Mouse (Mus musculus): ENCODE measurements around the gene Batf3. TPM values are rescaled to one million over a fixed set of nuclear protein-coding genes. Genes with fewer than 3 reads are reported as not detected.

The Batf3 gene
- polyA plus RNA-seq, 1 experiment from 2014 or later, result 2.2 TPM

DNA sequence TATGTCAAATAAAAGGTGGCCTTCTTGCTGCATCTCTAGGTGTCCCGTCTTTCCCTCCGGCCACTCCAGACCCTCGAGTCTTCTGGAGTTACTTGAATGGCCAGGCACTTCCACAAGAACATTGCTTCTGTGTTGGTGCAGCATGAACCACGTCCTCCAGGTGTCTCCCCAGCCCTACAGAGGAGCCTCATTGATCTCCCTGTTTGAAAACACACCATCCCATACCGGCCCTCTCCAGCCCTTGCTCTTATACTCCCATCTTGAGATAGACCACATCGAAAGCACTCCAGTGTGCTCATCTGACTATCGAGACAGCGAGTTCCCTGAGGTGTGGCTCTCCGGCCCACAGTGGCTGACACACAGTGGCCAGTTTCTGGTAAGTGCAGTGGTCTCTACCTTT, 2.6 kb upstream of the Batf3 start:
- Histone ChIP-seq H3K36me3 (ENCODE audit: control insufficient read depth, insufficient read depth, low read length) (no peaks in the 10 kb centered on the region), H3K9me3 (ENCODE audit: control insufficient read depth, low read length) (no peaks in the 10 kb centered on the region), H3K27ac (ENCODE audit: low read depth, low read length) (no peak overlapping the region), H3K4me3 (ENCODE audit: low read depth, low read length) (no peak overlapping the region), H3K9ac (replicated peaks; ENCODE audit: low read depth, low read length) (no peak overlapping the region), H3K4me2 (ENCODE audit: low read depth, low read length) (no peak overlapping the region), H3K27me3 (ENCODE audit: control insufficient read depth, insufficient read depth, low read length) (no peaks in the 10 kb centered on the region), H3K4me1 (ENCODE audit: control insufficient read depth, insufficient read depth, low read length) (no peaks in the 10 kb centered on the region)
- WGBS, result 79% methylated on average over 9 of the region's 9 CpGs
- no peak for ATAC-seq (ENCODE audit: low read depth)

DNA sequence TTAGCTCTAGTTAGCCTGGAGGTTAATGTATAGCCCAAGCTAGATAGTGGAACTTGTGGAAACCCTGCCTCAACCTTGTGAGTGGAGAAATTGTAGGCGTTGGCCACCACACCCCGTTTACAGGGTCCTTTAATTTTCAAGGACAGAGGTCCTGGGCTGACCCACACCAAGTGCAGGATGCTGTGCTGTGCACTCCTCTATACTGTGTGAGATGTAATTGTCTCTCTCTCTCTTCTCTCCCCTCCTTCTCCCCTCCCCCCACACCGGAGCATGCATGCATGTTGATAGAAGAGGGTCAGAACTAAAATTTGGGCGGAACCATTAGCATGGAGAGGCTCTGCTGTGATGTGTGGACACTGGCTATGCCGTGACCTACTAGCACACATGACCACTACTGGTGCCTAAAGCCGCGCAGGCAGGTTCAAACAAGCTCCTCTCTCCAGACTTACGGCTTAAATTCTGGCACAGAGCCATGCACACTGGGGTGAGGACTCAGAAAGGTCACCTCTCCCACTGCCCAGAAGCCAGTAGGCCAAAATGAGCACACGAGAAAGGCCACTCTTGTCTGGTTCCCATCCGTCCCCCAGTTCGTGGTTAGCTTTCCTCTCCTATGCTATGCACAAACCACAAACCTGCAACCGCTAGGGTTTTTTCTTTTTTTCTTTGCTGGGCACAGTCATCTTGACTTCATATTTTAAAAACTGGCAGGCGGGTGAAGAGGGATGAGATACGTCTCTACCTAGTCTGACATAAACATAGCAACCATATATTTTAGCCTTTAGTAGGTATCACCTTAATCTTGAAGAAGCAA, 571 bp upstream of the Batf3 start:
- 59% methylated on average over 14 of the region's 14 CpGs for WGBS
- H3K4me3 ChIP-seq (ENCODE audit: low read depth, low read length), result peak overlapping the region; percentile 53
- ATAC-seq (ENCODE audit: low read depth), result no peak
- no peaks in the 10 kb centered on the region for H3K36me3 ChIP-seq (ENCODE audit: control insufficient read depth, insufficient read depth, low read length)
- no peak overlapping the region for H3K27ac ChIP-seq (ENCODE audit: low read depth, low read length)
- no peaks in the 10 kb centered on the region for H3K4me1 ChIP-seq (ENCODE audit: control insufficient read depth, insufficient read depth, low read length)
- H3K9ac ChIP-seq (replicated peaks; ENCODE audit: low read depth, low read length), result no peak overlapping the region
- H3K27me3 ChIP-seq (ENCODE audit: control insufficient read depth, insufficient read depth, low read length), result no peaks in the 10 kb centered on the region
- peak overlapping the region; percentile 100 for H3K4me2 ChIP-seq (ENCODE audit: low read depth, low read length)
- no peaks in the 10 kb centered on the region; the same call in 1 of the 2 replicates for H3K9me3 ChIP-seq (ENCODE audit: control insufficient read depth, low read length)

DNA sequence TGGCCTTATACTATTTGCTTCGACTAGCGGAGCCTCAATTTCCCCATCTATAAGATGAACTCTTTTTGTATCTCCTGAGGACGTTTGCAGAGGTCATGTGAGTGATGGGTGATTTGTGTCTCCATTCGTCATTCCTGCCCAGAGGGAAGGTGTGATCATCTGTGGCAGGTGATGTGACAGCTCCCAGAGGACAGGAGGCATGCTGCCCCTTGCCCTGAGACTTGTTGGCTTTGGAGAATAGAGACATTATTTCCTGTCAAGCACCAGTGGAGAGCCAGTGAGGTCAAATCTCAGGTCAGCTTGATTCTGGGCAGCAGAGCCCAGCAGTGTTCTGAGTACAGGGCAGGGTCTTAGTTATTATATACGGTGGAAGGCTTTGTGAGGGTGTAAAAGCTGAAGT, 1.5 kb downstream of the Batf3 start:
- no peaks in the 10 kb centered on the region; the same call in 1 of the 2 replicates for H3K9me3 ChIP-seq (ENCODE audit: control insufficient read depth, low read length)
- H3K27ac ChIP-seq (ENCODE audit: low read depth, low read length), result no peak overlapping the region
- WGBS, result 44% methylated on average over 5 of the region's 5 CpGs
- H3K9ac ChIP-seq (replicated peaks; ENCODE audit: low read depth, low read length), result no peak overlapping the region
- H3K4me2 ChIP-seq (ENCODE audit: low read depth, low read length), result no peak overlapping the region
- H3K4me1 ChIP-seq (ENCODE audit: control insufficient read depth, insufficient read depth, low read length), result no peaks in the 10 kb centered on the region
- ATAC-seq (ENCODE audit: low read depth), result no peak
- no peaks in the 10 kb centered on the region for H3K36me3 ChIP-seq (ENCODE audit: control insufficient read depth, insufficient read depth, low read length)
- no peaks in the 10 kb centered on the region for H3K27me3 ChIP-seq (ENCODE audit: control insufficient read depth, insufficient read depth, low read length)
- H3K4me3 ChIP-seq (ENCODE audit: low read depth, low read length), result no peak overlapping the region

DNA sequence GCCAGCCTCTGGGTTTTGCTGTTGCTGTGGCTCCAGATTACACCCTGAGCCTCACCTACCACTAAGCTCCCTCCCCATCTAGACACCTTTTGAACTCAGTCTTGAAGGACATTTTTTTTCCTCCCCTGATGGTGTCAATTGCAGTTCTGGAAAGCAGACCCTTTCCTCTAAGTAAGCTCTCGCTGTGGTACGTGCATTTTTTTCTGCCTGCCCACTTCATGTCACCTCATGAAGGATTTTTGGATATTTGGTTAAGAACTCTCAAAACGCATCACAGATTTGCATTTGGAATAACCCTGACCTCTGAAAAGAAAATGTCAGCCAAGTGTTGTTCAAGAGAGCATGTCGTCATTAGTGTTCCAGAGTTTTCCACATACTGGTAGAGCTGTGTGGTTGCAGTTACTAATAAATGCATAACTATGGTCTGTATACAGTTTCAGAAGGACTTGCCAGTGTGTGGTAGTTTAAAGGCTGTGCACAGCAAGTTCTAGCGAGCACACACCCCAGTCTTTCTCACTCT, 2.2 kb downstream of the Batf3 start:
- Histone ChIP-seq H3K9me3 (ENCODE audit: control insufficient read depth, low read length) (no peaks in the 10 kb centered on the region; the same call in 1 of the 2 replicates), H3K4me3 (ENCODE audit: low read depth, low read length) (no peak overlapping the region), H3K9ac (replicated peaks; ENCODE audit: low read depth, low read length) (no peak overlapping the region), H3K4me2 (ENCODE audit: low read depth, low read length) (no peak overlapping the region), H3K4me1 (ENCODE audit: control insufficient read depth, insufficient read depth, low read length) (no peaks in the 10 kb centered on the region), H3K27me3 (ENCODE audit: control insufficient read depth, insufficient read depth, low read length) (no peaks in the 10 kb centered on the region), H3K27ac (ENCODE audit: low read depth, low read length) (no peak overlapping the region), H3K36me3 (ENCODE audit: control insufficient read depth, insufficient read depth, low read length) (no peaks in the 10 kb centered on the region)
- 81% methylated on average over 5 of the region's 5 CpGs for WGBS
- ATAC-seq (ENCODE audit: low read depth), result no peak

DNA sequence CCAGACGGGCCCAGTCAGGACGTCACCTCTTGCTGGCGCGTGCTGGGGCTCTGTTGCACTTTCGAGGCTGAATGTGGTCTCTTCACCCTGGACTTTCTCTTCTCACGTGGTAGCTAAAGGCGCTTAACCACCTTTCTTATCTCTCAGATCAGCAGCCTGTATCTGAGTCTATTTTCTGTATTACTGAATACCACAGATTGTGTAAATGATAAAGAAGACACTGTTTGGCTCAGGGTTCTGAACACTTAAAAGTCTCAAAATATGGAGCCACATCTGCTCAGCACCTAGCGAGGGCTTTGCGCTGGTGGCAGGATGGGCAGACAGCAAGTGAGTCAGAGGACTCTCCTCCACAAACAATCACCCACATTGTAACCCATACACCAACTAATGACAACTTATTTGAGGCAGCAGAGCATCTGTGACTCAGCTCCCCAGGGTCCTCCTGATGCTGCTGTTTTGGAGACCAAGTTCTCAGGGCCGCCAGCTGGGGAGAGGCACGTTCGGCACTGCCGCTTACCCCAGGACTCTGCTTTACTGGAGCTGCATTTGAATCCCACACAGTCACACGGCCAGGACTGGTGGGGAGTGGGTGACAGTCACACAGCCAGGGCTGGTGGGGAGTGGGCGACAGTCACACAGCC, 5.2 kb downstream of the Batf3 start:
- no peak for ATAC-seq (ENCODE audit: low read depth)
- Histone ChIP-seq H3K9me3 (ENCODE audit: control insufficient read depth, low read length) (no peaks in the 10 kb centered on the region; the same call in 1 of the 2 replicates), H3K27me3 (ENCODE audit: control insufficient read depth, insufficient read depth, low read length) (no peaks in the 10 kb centered on the region), H3K4me1 (ENCODE audit: control insufficient read depth, insufficient read depth, low read length) (no peaks in the 10 kb centered on the region), H3K27ac (ENCODE audit: low read depth, low read length) (no peak overlapping the region), H3K4me3 (ENCODE audit: low read depth, low read length) (no peak overlapping the region), H3K36me3 (ENCODE audit: control insufficient read depth, insufficient read depth, low read length) (no peaks in the 10 kb centered on the region), H3K4me2 (ENCODE audit: low read depth, low read length) (no peak overlapping the region), H3K9ac (replicated peaks; ENCODE audit: low read depth, low read length) (no peak overlapping the region)
- WGBS, result 82% methylated on average over 15 of the region's 15 CpGs

DNA sequence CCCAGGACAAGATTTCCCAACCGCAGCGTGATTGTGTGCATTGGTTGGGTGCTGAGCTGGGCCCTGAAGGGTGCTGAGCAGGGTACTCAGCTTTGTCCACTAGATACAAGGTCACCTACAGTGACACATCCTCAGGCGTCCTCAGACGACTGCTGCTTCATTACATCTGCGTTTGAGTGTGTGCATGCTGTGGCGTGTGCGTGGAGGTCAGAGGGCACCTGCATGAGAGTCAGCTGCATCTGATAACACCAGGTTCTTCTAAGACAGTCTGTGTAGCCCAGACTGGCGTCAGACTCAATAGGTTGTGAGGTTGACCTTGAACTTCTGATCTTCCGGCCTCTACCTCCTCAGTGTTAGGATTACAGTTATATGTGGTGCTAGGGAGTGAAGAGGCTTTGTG, 7.6 kb downstream of the Batf3 start:
- no peaks in the 10 kb centered on the region; the same call in 1 of the 2 replicates for H3K9me3 ChIP-seq (ENCODE audit: control insufficient read depth, low read length)
- no peaks in the 10 kb centered on the region for H3K27me3 ChIP-seq (ENCODE audit: control insufficient read depth, insufficient read depth, low read length)
- no peak overlapping the region for H3K4me2 ChIP-seq (ENCODE audit: low read depth, low read length)
- 90% methylated on average over 9 of the region's 9 CpGs for WGBS
- no peak overlapping the region for H3K9ac ChIP-seq (replicated peaks; ENCODE audit: low read depth, low read length)
- no peaks in the 10 kb centered on the region for H3K4me1 ChIP-seq (ENCODE audit: control insufficient read depth, insufficient read depth, low read length)
- no peaks in the 10 kb centered on the region for H3K36me3 ChIP-seq (ENCODE audit: control insufficient read depth, insufficient read depth, low read length)
- H3K27ac ChIP-seq (ENCODE audit: low read depth, low read length), result no peak overlapping the region
- no peak for ATAC-seq (ENCODE audit: low read depth)
- no peak overlapping the region for H3K4me3 ChIP-seq (ENCODE audit: low read depth, low read length)

DNA sequence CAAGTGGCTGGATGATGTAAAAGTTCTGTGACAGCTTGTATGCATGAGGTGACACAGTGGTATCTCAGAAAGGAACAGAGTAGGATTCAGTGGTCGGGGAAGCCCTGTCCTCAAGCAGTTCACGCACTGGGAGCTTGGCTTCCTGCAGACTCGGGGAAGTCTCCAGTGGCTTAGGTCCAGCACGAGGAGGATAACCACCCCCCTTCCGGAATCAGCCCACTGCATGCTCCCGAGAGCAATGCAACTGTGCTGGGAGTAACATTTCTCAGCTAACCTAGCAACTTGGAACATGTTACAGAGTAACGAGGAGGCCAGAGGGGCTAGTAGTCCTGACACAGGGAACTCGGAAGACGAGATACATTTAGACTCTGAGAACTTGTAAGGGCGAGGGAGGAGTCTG, 9.7 kb downstream of the Batf3 start:
- Histone ChIP-seq H3K4me3 (ENCODE audit: low read depth, low read length) (no peak overlapping the region), H3K9me3 (ENCODE audit: control insufficient read depth, low read length) (no peaks in the 10 kb centered on the region), H3K4me2 (ENCODE audit: low read depth, low read length) (no peak overlapping the region), H3K36me3 (ENCODE audit: control insufficient read depth, insufficient read depth, low read length) (no peaks in the 10 kb centered on the region), H3K4me1 (ENCODE audit: control insufficient read depth, insufficient read depth, low read length) (no peaks in the 10 kb centered on the region), H3K9ac (replicated peaks; ENCODE audit: low read depth, low read length) (no peak overlapping the region), H3K27ac (ENCODE audit: low read depth, low read length) (no peak overlapping the region), H3K27me3 (ENCODE audit: control insufficient read depth, insufficient read depth, low read length) (no peaks in the 10 kb centered on the region)
- ATAC-seq (ENCODE audit: low read depth), result no peak
- WGBS, result 79% methylated on average over 10 of the region's 10 CpGs

DNA sequence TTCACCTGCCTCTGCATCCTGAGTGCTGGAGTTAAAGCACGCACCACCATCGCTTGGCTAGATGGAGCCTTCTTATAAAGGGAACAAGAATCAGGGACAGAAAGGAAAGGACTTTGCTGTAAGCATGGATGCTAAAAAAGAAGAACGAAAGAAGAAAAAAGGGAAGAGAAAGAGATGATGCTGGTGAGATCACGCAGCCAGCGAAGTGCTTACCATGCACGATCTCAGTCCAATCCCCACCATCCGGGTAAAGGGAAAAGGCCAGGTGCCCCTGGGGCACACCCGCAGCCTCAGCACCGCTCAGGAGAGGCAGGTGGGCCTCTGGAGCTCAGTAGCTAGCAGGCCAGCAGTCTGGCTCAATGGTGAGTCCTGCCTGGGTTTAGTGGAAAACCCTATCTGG, 12.3 kb downstream of the Batf3 start:
- Histone ChIP-seq H3K27ac (ENCODE audit: low read depth, low read length) (no peak overlapping the region), H3K9ac (replicated peaks; ENCODE audit: low read depth, low read length) (no peak overlapping the region), H3K4me1 (ENCODE audit: control insufficient read depth, insufficient read depth, low read length) (no peaks in the 10 kb centered on the region), H3K4me3 (ENCODE audit: low read depth, low read length) (no peak overlapping the region), H3K36me3 (ENCODE audit: control insufficient read depth, insufficient read depth, low read length) (no peaks in the 10 kb centered on the region), H3K4me2 (ENCODE audit: low read depth, low read length) (no peak overlapping the region), H3K9me3 (ENCODE audit: control insufficient read depth, low read length) (no peaks in the 10 kb centered on the region), H3K27me3 (ENCODE audit: control insufficient read depth, insufficient read depth, low read length) (no peaks in the 10 kb centered on the region)
- WGBS, result 90% methylated on average over 9 of the region's 9 CpGs
- ATAC-seq (ENCODE audit: low read depth), result no peak

DNA sequence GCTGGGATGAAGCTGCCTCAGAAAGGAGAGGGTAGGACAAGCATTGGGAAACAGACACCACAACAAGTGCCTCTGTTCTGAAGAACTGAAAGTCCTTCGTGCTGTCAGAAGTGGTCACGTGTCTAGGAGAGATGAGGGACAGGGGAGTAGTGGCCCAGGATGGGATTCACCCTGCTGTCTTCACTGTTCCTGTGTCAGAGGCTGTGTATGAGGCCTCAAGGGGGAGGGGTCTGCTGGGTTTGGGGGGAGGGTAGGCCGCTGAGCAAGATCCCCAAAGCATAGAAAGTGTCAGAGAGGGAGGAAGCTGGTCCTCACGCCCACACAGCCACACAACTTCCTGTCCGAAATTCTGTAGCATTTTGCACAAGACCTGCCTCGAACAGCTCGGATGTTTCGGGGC, 13.5 kb downstream of the Batf3 start:
- no peaks in the 10 kb centered on the region for H3K36me3 ChIP-seq (ENCODE audit: control insufficient read depth, insufficient read depth, low read length)
- no peaks in the 10 kb centered on the region for H3K9me3 ChIP-seq (ENCODE audit: control insufficient read depth, low read length)
- no peak overlapping the region for H3K9ac ChIP-seq (replicated peaks; ENCODE audit: low read depth, low read length)
- H3K4me2 ChIP-seq (ENCODE audit: low read depth, low read length), result no peak overlapping the region
- no peak overlapping the region for H3K27ac ChIP-seq (ENCODE audit: low read depth, low read length)
- WGBS, result 63% methylated on average over 8 of the region's 8 CpGs
- no peak overlapping the region for H3K4me3 ChIP-seq (ENCODE audit: low read depth, low read length)
- H3K27me3 ChIP-seq (ENCODE audit: control insufficient read depth, insufficient read depth, low read length), result no peaks in the 10 kb centered on the region
- no peak for ATAC-seq (ENCODE audit: low read depth)
- no peaks in the 10 kb centered on the region for H3K4me1 ChIP-seq (ENCODE audit: control insufficient read depth, insufficient read depth, low read length)
